Mouse (Mus musculus): ENCODE measurements at regions not wholly inside any gene's neighbourhood (a gene's known extent, or its start where the extent isn't known, plus 50 kb on each side); places are given as distances from the start of the nearest gene placed in this dataset.
"Not testable (repeated sequence)": the region's sequence is repeated elsewhere in the genome, so short reads cannot be mapped to it uniquely, and the experiment has no call there.

DNA sequence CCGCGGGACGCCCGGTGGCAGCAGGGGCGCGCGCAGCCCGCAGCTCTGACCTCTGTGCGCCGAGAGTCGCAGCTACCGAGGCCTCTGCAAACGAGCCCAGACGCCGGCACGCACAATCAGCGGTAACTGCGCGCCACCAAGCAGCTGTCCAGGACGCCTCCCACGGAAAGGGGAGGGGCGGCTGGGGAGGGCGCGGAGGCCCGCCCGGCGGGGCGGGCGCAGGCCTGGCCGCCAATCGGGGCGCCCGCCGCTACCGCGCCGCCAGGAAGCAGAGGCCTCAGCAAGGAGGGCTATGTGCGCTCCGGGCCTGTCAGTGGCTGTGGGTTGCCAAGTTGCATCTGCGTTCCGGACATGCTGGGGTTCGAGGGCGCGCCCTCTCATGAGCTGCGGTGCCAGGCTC, 613.3 kb upstream of the Ywhaq start:
- peak; percentile 8 for DNase-seq

DNA sequence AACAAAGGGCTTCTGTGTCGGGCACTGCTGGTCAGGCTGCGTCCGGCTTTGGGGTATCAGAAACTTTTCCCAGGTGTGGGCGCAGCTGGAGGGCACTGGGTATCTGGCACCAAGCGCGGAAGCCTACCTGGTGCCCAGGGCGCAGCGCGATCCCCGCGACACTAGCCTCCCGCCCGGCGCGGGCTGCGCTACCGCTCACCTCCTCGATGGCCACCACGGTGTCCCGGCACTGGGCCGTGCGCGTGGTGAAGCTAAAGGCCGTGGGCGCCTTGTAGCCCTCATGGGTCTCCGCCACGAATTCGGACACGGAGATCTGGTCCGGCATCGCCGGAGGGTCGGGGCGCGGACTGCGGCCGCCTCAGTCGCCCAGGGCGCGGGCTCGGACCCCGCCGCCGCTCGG, 612.8 kb upstream of the Ywhaq start:
- not testable (repeated sequence) for DNase-seq

Data from embryo, embryonic 11 days (tissue).